ENCODE assay signal across 8 mouse cellular contexts in genomic region chr16:78969091-78969731, GRCm38 (mm10). TPM values are rescaled to one million over a fixed set of nuclear protein-coding genes. Genes with fewer than 3 reads are reported as not detected.
DNase-seq lines count a peak whose midpoint lies in the region; ATAC-seq lines count a peak whose summit lies in the region.
"Had no signal": no experiment of that assay in that cellular context is flagged by ENCODE, and none has a peak within 500 bp of the region (broad histone marks: within the 10 kb centered on the region; RNA-seq: fewer than 3 reads in every experiment).

No protein-coding gene starts in this region.

- DNase-seq in kidney, postnatal 36 days = peak; percentile 0 to 4
- no peak for DNase-seq in kidney, postnatal 4 days
- DNase-seq in MN1 (ENCODE audit: low spot score) = peak; percentile 32
- DNase-seq in c-Kit-positive CD71-positive TER-119-negative erythroid progenitor cells, embryonic 14.5 days (ENCODE audit: low read depth) = peak; percentile 4
- DNase-seq in testis, postnatal 14 days (ENCODE audit: low spot score) = no peak
- no peak for DNase-seq in right cerebral cortex, postnatal 36 days (ENCODE audit: low spot score in 2 of 2)
- DNase-seq: layer of hippocampus, adult 9-11 months had no signal

- peak; percentile 56; the same call in 1 of the 2 replicates for ATAC-seq in megakaryocyte, adult 5-6 weeks (ENCODE audit: poor library complexity, severe bottlenecking)

RNA-seq across cellular contexts. Expression of gene Chodl, which starts 38.5 kb away (rescaled TPM):
- not detected in 2 replicates for total RNA-seq in megakaryocyte, adult 5-6 weeks (2015)
- not detected in 2 replicates for total RNA-seq in megakaryocyte, adult 5-6 weeks (2017)

Comparison
In these comparisons a context has a peak if more than half of its experiments do, and no peak if none do; other contexts are left out.
1. DNase-seq: peak in kidney, postnatal 36 days (2 of 2), MN1 (single experiment) and c-Kit-positive CD71-positive TER-119-negative erythroid progenitor cells, embryonic 14.5 days (single experiment); none in kidney, postnatal 4 days (0 of 2), testis, postnatal 14 days (single experiment) and right cerebral cortex, postnatal 36 days (0 of 2).